Mouse (Mus musculus) adrenal gland, postnatal 4 days (tissue): ENCODE results near the gene Pepd. TPM values are rescaled to one million over a fixed set of nuclear protein-coding genes. Genes with fewer than 3 reads are reported as not detected.

Source experiments
- DNase-seq, 2 experiments: peaks; one replicate each; pipeline ENCODE4 v3.0.0; 2021 to 2022; ENCODE audit warnings: low spot score in 2 of 2, mixed read lengths in 2 of 2
- total RNA-seq, 2 experiments: library from RNA; stranded (reverse); gene quantifications; 2 replicates each; pipeline ENCODE4 v1.2.3; 2021

Gene Pepd
- total RNA-seq, 2 experiments from 2014 or later: 59.7 to 67.6 TPM

GRCm38 (mm10) chr7:34929614-34930262 is 17.6 kb downstream of the Pepd start:
- no peak for DNase-seq

GRCm38 (mm10) chr7:34930263-34930757 is 18.1 kb downstream of the Pepd start:
- DNase-seq: no peak

- DNase-seq: no peak
These were observed 20.5 kb downstream of the Pepd start for GRCm38 (mm10) chr7:34932631-34933030.

- DNase-seq: no peak
These were observed 21.0 kb downstream of the Pepd start for GRCm38 (mm10) chr7:34933142-34933541.

- DNase-seq: no peak
These were observed 24.2 kb downstream of the Pepd start for GRCm38 (mm10) chr7:34936347-34936746.

- DNase-seq: no peak
These were observed 26.6 kb downstream of the Pepd start for GRCm38 (mm10) chr7:34938636-34939261.

GRCm38 (mm10) chr7:34939262-34939951 is 27.2 kb downstream of the Pepd start:
- no peak for DNase-seq

GRCm38 (mm10) chr7:34939952-34940312 is 27.8 kb downstream of the Pepd start:
- DNase-seq: no peak

- DNase-seq: no peak
These were observed 31.5 kb downstream of the Pepd start for GRCm38 (mm10) chr7:34943581-34944123.

GRCm38 (mm10) chr7:34946269-34946925 is 34.2 kb downstream of the Pepd start:
- no peak for DNase-seq

- no peak for DNase-seq
These were observed 42.4 kb downstream of the Pepd start for GRCm38 (mm10) chr7:34954548-34954947.

- DNase-seq: no peak
These were observed 43.1 kb downstream of the Pepd start for GRCm38 (mm10) chr7:34955295-34955694.

- DNase-seq: no peak
These were observed 45.0 kb downstream of the Pepd start for GRCm38 (mm10) chr7:34957138-34957537.

- DNase-seq: no peak
These were observed 51.9 kb downstream of the Pepd start for GRCm38 (mm10) chr7:34963889-34964645.

- DNase-seq: no peak
These were observed 55.2 kb downstream of the Pepd start for GRCm38 (mm10) chr7:34967362-34967761.

- DNase-seq: no peak
These were observed 56.7 kb downstream of the Pepd start for GRCm38 (mm10) chr7:34968749-34969433.

- no peak for DNase-seq
These were observed 59.6 kb downstream of the Pepd start for GRCm38 (mm10) chr7:34971826-34972225.

GRCm38 (mm10) chr7:34972990-34973440 is 60.8 kb downstream of the Pepd start:
- no peak for DNase-seq

GRCm38 (mm10) chr7:34973877-34974276 is 61.7 kb downstream of the Pepd start:
- DNase-seq: no peak

- DNase-seq: no peak
These were observed 63.7 kb downstream of the Pepd start for GRCm38 (mm10) chr7:34975913-34976312.
